Mouse (Mus musculus) kidney, embryonic 16.5 days (tissue): ENCODE measurements at regions not wholly inside any gene's neighbourhood (a gene's known extent, or its start where the extent isn't known, plus 50 kb on each side); places are given as distances from the start of the nearest gene placed in this dataset.

ENCODE experiments used
- ATAC-seq: fragments of 200-750 bp; cut with Nextera tagmentation; 2 replicates; pipeline ENCODE4 v1.8.0; 2017; ENCODE audit warnings: moderate TSS enrichment; ENCODE audit not compliant: low FRiP score, low TSS enrichment
- H3K27ac ChIP-seq: fragments of 300-500 bp; sonication (generic); 2 replicates; pipeline ENCODE4 v1.5.1; 2014; ENCODE audit warnings: low read length
- H3K27me3 ChIP-seq: fragments of 300-500 bp; sonication (generic); 2 replicates; pipeline ENCODE4 v1.6.1; 2014; ENCODE audit warnings: low read length, control low read depth, mixed read lengths; ENCODE audit not compliant: insufficient read depth
- H3K36me3 ChIP-seq: fragments of 300-500 bp; sonication (generic); 2 replicates; pipeline ENCODE4 v1.6.1; 2014; ENCODE audit warnings: low read length, control low read depth, mixed read lengths; ENCODE audit not compliant: insufficient read depth
- H3K4me1 ChIP-seq: fragments of 300-500 bp; sonication (generic); 2 replicates; pipeline ENCODE4 v1.6.1; 2014; ENCODE audit warnings: low read length, control low read depth, mixed read lengths; ENCODE audit not compliant: insufficient read depth
- H3K4me2 ChIP-seq: fragments of 300-500 bp; sonication (generic); replicated peaks from 2 replicates; pipeline ENCODE4 v1.6.1; 2014; ENCODE audit warnings: low read depth, low read length
- H3K4me3 ChIP-seq: fragments of 300-500 bp; sonication (generic); 2 replicates; pipeline ENCODE4 v1.5.1; 2014; ENCODE audit warnings: mild to moderate bottlenecking, low read length
- H3K9ac ChIP-seq: fragments of 300-500 bp; sonication (generic); replicated peaks from 2 replicates; pipeline ENCODE4 v1.6.1; 2014; ENCODE audit warnings: low read length
- H3K9me3 ChIP-seq: fragments of 300-500 bp; sonication (generic); 2 replicates; pipeline ENCODE4 v1.6.1; 2016; ENCODE audit warnings: low read length, control low read depth
- WGBS: fragments of 180-500 bp; shearing (Covaris S2); extraction: QIAGEN DNeasy Blood & Tissue Kit; methylation state at CpG from one replicate; pipeline ENCODE4 v1.1.7; 2014; 5-methylcytosine and 5-hydroxymethylcytosine counted together

GRCm38 (mm10) chr5:120339162-120339561, 92.3 kb upstream of the Lhx5 start:
- 82% methylated on average over 2 of the region's 2 CpGs for WGBS
- Histone ChIP-seq H3K9me3 (no peaks in the 10 kb centered on the region), H3K4me2 (no peak overlapping the region), H3K36me3 (no peaks in the 10 kb centered on the region), H3K27me3 (peaks cover 4% of the 10 kb centered on the region; the same call in 1 of the 2 replicates), H3K4me3 (no peak overlapping the region), H3K4me1 (no peaks in the 10 kb centered on the region), H3K9ac (no peak overlapping the region), H3K27ac (no peak overlapping the region)
- no peak for ATAC-seq

GRCm38 (mm10) chr5:120340696-120341231, 90.7 kb upstream of the Lhx5 start:
- WGBS = 31% methylated on average over 3 of the region's 3 CpGs
- no peak overlapping the region for H3K9ac ChIP-seq
- ATAC-seq = no peak
- peaks cover 4% of the 10 kb centered on the region; the same call in 1 of the 2 replicates for H3K27me3 ChIP-seq
- no peak overlapping the region for H3K4me2 ChIP-seq
- H3K27ac ChIP-seq = no peak overlapping the region
- H3K9me3 ChIP-seq = no peaks in the 10 kb centered on the region
- H3K36me3 ChIP-seq = no peaks in the 10 kb centered on the region
- H3K4me3 ChIP-seq = no peak overlapping the region
- no peaks in the 10 kb centered on the region for H3K4me1 ChIP-seq

DNA sequence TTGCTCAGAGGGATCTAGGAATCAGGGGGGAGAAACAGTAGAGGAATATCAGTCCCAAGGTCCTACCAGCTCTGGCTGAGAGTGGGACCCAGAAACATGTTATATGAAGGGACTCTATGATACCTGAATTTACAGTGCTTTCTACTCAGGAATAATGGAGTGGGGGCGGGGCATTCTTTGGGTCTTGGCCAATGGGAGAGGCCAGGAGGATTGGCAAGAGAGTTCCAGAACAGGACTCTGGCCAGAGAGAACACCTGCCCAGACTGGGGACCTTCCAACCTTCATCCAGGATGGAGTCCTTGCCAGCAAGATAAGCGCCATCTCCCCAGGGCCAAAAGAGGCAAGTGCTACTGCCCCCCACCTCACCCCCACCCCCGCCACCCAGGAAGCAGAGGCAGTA, 81.0 kb upstream of the Lhx5 start:
- ATAC-seq = no peak
- H3K9ac ChIP-seq = no peak overlapping the region
- H3K27ac ChIP-seq = no peak overlapping the region
- H3K27me3 ChIP-seq = no peaks in the 10 kb centered on the region
- no peaks in the 10 kb centered on the region for H3K4me1 ChIP-seq
- no peaks in the 10 kb centered on the region for H3K9me3 ChIP-seq
- H3K36me3 ChIP-seq = no peaks in the 10 kb centered on the region
- WGBS = 89% methylated on average over 3 of the region's 3 CpGs
- H3K4me2 ChIP-seq = no peak overlapping the region
- no peak overlapping the region for H3K4me3 ChIP-seq

DNA sequence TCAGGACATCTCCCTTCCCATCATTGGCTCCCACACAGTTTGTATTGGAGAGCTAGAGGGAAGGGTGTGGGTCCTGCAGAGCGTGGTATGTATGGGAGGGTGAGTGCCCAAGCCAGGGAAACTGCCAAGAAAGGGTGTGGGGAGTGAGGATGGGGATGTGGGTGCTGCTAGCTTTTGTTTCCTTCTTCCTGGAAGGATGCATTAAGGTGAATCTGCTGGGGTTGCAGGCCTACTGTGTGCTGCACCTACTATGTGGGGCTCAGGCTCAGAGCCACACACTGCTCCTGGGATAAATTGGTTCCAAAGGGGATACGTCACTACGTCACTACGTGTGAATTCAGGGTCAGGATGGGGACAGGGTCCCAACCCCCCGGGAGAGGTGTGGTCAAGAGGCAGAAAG, 79.7 kb upstream of the Lhx5 start:
- H3K4me1 ChIP-seq = no peaks in the 10 kb centered on the region
- H3K4me2 ChIP-seq = no peak overlapping the region
- no peak overlapping the region for H3K9ac ChIP-seq
- H3K27ac ChIP-seq = no peak overlapping the region
- H3K36me3 ChIP-seq = no peaks in the 10 kb centered on the region
- H3K27me3 ChIP-seq = no peaks in the 10 kb centered on the region
- WGBS = 59% methylated on average over 5 of the region's 5 CpGs
- no peak overlapping the region for H3K4me3 ChIP-seq
- H3K9me3 ChIP-seq = no peaks in the 10 kb centered on the region
- ATAC-seq = no peak

GRCm38 (mm10) chr5:120353657-120354056, 77.8 kb upstream of the Lhx5 start:
- no peak for ATAC-seq
- no peaks in the 10 kb centered on the region for H3K9me3 ChIP-seq
- H3K27ac ChIP-seq = no peak overlapping the region
- H3K4me1 ChIP-seq = peaks cover 3% of the 10 kb centered on the region; the same call in 1 of the 2 replicates
- no peak overlapping the region for H3K9ac ChIP-seq
- WGBS = 63% methylated on average over 5 of the region's 5 CpGs
- peaks cover 12% of the 10 kb centered on the region for H3K27me3 ChIP-seq
- no peaks in the 10 kb centered on the region for H3K36me3 ChIP-seq
- H3K4me2 ChIP-seq = no peak overlapping the region
- H3K4me3 ChIP-seq = no peak overlapping the region

DNA sequence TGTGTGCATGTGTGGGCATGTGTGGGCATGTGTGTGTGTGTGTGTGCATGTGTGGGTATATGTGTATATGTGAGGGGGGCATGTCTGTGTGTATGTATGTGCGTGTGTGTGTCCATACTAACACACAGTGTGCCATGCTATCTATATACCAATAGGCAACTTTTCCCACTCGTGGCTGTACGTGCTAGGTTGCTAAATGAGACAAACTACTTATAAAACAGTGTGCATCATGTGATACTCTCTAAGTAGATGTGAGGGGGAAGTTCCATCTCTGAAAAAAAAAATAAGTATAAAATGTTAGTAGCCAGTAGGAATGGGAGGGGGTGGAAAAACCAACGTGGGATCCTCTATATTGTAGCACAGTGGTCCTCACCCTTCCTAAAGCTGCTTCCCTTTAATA, 74.5 kb upstream of the Lhx5 start:
- no peak for ATAC-seq
- H3K9me3 ChIP-seq = no peaks in the 10 kb centered on the region
- H3K4me3 ChIP-seq = no peak overlapping the region
- no peak overlapping the region for H3K4me2 ChIP-seq
- H3K4me1 ChIP-seq = peaks cover 3% of the 10 kb centered on the region; the same call in 1 of the 2 replicates
- no peaks in the 10 kb centered on the region for H3K36me3 ChIP-seq
- 85% methylated on average over 4 of the region's 4 CpGs for WGBS
- H3K27ac ChIP-seq = no peak overlapping the region
- peaks cover 21% of the 10 kb centered on the region for H3K27me3 ChIP-seq
- no peak overlapping the region for H3K9ac ChIP-seq

DNA sequence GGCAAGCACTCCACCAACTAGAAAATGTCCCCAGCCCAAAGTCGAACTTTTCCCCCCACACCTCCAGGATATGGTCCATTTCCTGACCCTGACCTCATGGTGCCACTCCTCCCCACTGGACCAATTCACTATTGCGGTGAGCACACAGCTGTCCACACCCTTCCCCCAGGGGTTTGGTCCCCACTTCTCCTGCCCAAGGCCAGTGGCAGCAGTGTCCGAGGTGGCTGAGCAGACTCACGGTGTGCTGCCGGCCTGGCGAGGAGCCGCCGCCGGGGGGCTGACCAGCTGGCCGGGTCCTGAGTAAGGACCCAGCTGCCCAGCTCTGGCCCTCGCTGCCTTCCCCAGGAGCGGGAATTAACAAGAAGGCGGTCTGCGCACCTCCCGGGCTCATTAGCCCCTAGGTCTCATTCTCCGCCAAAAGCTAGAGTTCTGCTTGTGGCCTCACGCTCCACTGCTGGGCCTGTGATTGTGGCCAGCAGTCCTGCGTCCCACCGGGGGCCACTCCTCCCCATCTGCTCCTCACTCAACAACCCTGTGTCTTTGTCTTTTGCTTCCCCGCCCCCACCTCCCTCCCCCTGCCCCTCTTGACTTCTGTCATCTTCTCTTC, 73.3 kb upstream of the Lhx5 start:
- Histone ChIP-seq H3K27ac (no peak overlapping the region), H3K4me2 (no peak overlapping the region), H3K4me3 (no peak overlapping the region), H3K9ac (no peak overlapping the region), H3K9me3 (no peaks in the 10 kb centered on the region), H3K27me3 (peaks cover 21% of the 10 kb centered on the region), H3K4me1 (peaks cover 3% of the 10 kb centered on the region; the same call in 1 of the 2 replicates), H3K36me3 (no peaks in the 10 kb centered on the region)
- 10% methylated on average over 20 of the region's 20 CpGs for WGBS
- ATAC-seq = no peak

DNA sequence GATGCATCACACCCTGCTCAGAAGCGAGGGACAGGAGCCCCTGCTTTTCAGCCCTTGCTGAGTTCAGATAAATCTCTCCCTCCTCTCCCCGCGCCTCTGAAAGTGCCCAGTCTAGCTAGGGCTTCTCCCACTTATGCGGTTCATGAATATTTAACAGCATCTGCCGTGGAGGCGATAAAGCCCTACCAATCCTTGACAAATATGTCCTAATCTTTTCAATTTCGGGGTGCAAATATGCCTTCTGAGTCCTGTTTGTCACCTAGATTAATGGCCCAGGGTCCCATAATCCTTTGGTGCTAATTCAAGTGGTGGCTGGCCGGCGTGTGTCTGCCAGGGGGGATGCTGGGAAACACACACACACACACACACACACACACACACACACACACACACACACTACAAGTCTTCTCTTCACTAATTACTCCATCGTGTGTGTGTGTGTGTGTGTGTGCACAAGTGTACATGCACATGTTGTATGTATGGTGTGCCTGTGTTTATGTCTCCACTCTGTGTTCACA, 65.5 kb upstream of the Lhx5 start:
- H3K27ac ChIP-seq = no peak overlapping the region
- H3K4me1 ChIP-seq = no peaks in the 10 kb centered on the region
- H3K9me3 ChIP-seq = no peaks in the 10 kb centered on the region
- H3K36me3 ChIP-seq = no peaks in the 10 kb centered on the region
- no peak for ATAC-seq
- no peaks in the 10 kb centered on the region for H3K27me3 ChIP-seq
- H3K4me3 ChIP-seq = no peak overlapping the region
- no peak overlapping the region for H3K9ac ChIP-seq
- no peak overlapping the region for H3K4me2 ChIP-seq
- 52% methylated on average over 10 of the region's 10 CpGs for WGBS

GRCm38 (mm10) chr5:120368797-120369196, 62.7 kb upstream of the Lhx5 start:
- H3K27me3 ChIP-seq = no peaks in the 10 kb centered on the region
- no peaks in the 10 kb centered on the region for H3K4me1 ChIP-seq
- WGBS = 91% methylated on average over 1 of the region's 1 CpGs
- no peaks in the 10 kb centered on the region for H3K9me3 ChIP-seq
- H3K36me3 ChIP-seq = no peaks in the 10 kb centered on the region
- H3K4me3 ChIP-seq = no peak overlapping the region
- no peak overlapping the region for H3K4me2 ChIP-seq
- no peak overlapping the region for H3K9ac ChIP-seq
- no peak for ATAC-seq
- no peak overlapping the region for H3K27ac ChIP-seq

DNA sequence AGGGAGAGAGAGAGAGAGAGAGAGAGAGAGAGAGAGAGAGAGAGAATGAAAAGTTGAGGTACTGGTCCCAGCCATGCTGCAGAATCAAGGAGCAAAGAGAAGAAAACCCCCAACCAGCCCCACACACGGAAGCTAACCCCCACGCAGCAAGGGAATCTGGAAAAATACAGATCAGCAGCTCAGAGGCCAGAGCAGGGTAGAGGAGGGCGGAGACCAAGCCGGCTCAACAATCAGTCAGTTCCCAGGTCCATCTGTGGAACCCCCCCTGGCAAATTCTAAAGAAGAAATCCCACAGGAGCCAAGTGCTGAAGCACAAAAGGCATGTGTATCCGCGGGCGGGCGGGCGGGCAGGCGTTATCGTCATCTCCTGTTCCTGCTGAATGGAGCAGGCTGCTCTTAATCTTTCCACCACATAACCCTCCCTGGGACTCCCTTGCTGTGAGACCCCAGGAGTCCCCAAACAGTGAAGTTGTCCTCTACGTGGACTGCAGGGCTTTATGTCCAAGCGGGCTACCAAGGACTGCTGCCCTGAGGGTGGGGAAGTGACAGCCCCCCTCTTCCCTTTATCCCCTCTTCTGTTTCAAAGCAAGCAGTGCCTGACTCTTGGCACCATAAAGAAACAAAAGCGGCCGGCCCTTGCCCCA, 60.2 kb upstream of the Lhx5 start:
- Histone ChIP-seq H3K9me3 (no peaks in the 10 kb centered on the region), H3K4me3 (no peak overlapping the region), H3K9ac (0 out of 2 replicates have a peak overlapping the region, but pooled peaks have one; percentile 1), H3K27me3 (0 out of 2 replicates have a peak, but pooled peaks cover 2% of the 10 kb centered on the region), H3K36me3 (no peaks in the 10 kb centered on the region), H3K4me1 (no peaks in the 10 kb centered on the region), H3K4me2 (peak overlapping the region; percentile 31), H3K27ac (no peak overlapping the region)
- WGBS = 5% methylated on average over 15 of the region's 15 CpGs
- no peak for ATAC-seq
